Comparison of ENCODE assay signal across 28 mouse cellular contexts in genomic region chr10:41726215-41726614, GRCm38 (mm10). TPM values are rescaled to one million over a fixed set of nuclear protein-coding genes. Genes with fewer than 3 reads are reported as not detected.
"Had no signal": no experiment of that assay in that cellular context is flagged by ENCODE, and none has a peak within 500 bp of the region (broad histone marks: within the 10 kb centered on the region; RNA-seq: fewer than 3 reads in every experiment).

No protein-coding gene starts in this region.

- H3K4me3 ChIP-seq: embryonic facial prominence, embryonic 12.5 days; embryonic facial prominence, embryonic 13.5 days; embryonic facial prominence, embryonic 15.5 days; erythroblast, embryonic 14.5 days; forebrain, embryonic 10.5 days; forebrain, embryonic 12.5 days; forebrain, embryonic 13.5 days; forebrain, embryonic 15.5 days; gastrocnemius, adult 2 months; heart, adult 2 months; heart, embryonic 10.5 days had no signal

- H3K4me1 ChIP-seq: embryonic facial prominence, embryonic 12.5 days; embryonic facial prominence, embryonic 13.5 days; embryonic facial prominence, embryonic 15.5 days; forebrain, embryonic 10.5 days; forebrain, embryonic 12.5 days; forebrain, embryonic 13.5 days; forebrain, embryonic 15.5 days; heart, embryonic 10.5 days had no signal

- ATAC-seq: forebrain, embryonic 13.5 days; forebrain, embryonic 14.5 days; forebrain, embryonic 15.5 days; forebrain, embryonic 16.5 days; forebrain, postnatal 0 days had no signal

- H3K27me3 ChIP-seq: embryonic facial prominence, embryonic 12.5 days; embryonic facial prominence, embryonic 13.5 days; embryonic facial prominence, embryonic 15.5 days; forebrain, embryonic 12.5 days; forebrain, embryonic 13.5 days; forebrain, embryonic 15.5 days had no signal

- H3K9ac ChIP-seq: embryonic facial prominence, embryonic 12.5 days; embryonic facial prominence, embryonic 13.5 days; embryonic facial prominence, embryonic 15.5 days; forebrain, embryonic 12.5 days; forebrain, embryonic 13.5 days; forebrain, embryonic 15.5 days; forebrain, postnatal 0 days had no signal

- H3K9me3 ChIP-seq: embryonic facial prominence, embryonic 12.5 days; embryonic facial prominence, embryonic 13.5 days; embryonic facial prominence, embryonic 15.5 days; forebrain, embryonic 13.5 days; forebrain, embryonic 15.5 days; heart, embryonic 10.5 days had no signal

- DNase-seq: cerebellum, adult 9-11 months; cerebellum, postnatal 10 days; cerebellum, postnatal 14 days; cerebellum, postnatal 25 days; cerebellum, postnatal 36 days; embryo, embryonic 11 days; forebrain, postnatal 0 days; gastrocnemius, adult 2 months; gastrocnemius, postnatal 10 days; gastrocnemius, postnatal 14 days; gastrocnemius, postnatal 25 days; gastrocnemius, postnatal 36 days; heart, adult 11 months; heart, adult 18-20 months; heart, adult 2 months had no signal

- H3K27ac ChIP-seq: embryonic facial prominence, embryonic 12.5 days; embryonic facial prominence, embryonic 13.5 days; embryonic facial prominence, embryonic 15.5 days; forebrain, embryonic 10.5 days; forebrain, embryonic 12.5 days; forebrain, embryonic 13.5 days; forebrain, embryonic 15.5 days; gastrocnemius, adult 2 months; heart, adult 2 months; heart, embryonic 10.5 days had no signal

- H3K4me2 ChIP-seq: embryonic facial prominence, embryonic 12.5 days; embryonic facial prominence, embryonic 13.5 days; embryonic facial prominence, embryonic 15.5 days; forebrain, embryonic 12.5 days; forebrain, embryonic 13.5 days; forebrain, embryonic 15.5 days; heart, embryonic 11.5 days had no signal

RNA-seq across cellular contexts. Expression of gene Ccdc162, which starts 9.8 kb away (rescaled TPM):
- total RNA-seq: common myeloid progenitor, adult 5-6 weeks had no signal
- polyA plus RNA-seq: erythroblast, embryonic 14.5 days had no signal
